In genomic region chr6:102520977-102521376, GRCm38 (mm10) we compare ENCODE assay signal across 15 mouse cellular contexts. TPM values are rescaled to one million over a fixed set of nuclear protein-coding genes. Genes with fewer than 3 reads are reported as not detected.
"Had no signal": no experiment of that assay in that cellular context is flagged by ENCODE, and none has a peak within 500 bp of the region (broad histone marks: within the 10 kb centered on the region; RNA-seq: fewer than 3 reads in every experiment).

No protein-coding gene starts in this region.

- H3K36me3 ChIP-seq: limb, embryonic 13.5 days; neural tube, embryonic 13.5 days had no signal

- H3K4me1 ChIP-seq: limb, embryonic 13.5 days; neural tube, embryonic 13.5 days had no signal

- H3K27me3 ChIP-seq: limb, embryonic 13.5 days; neural tube, embryonic 13.5 days had no signal

- DNase-seq: kidney, adult 9 months; kidney, postnatal 36 days; left cerebral cortex, postnatal 4 days; lung, adult 18-20 months; right cerebral cortex, adult 18-20 months; right cerebral cortex, postnatal 25 days; thymus, postnatal 36 days had no signal

- H3K9me3 ChIP-seq: limb, embryonic 13.5 days; neural tube, embryonic 13.5 days had no signal

- H3K27ac ChIP-seq: kidney, postnatal 0 days; limb, embryonic 13.5 days; liver, embryonic 14.5 days; neural tube, embryonic 13.5 days had no signal

- H3K4me3 ChIP-seq: limb, embryonic 13.5 days; neural tube, embryonic 13.5 days had no signal

- ATAC-seq: midbrain, embryonic 16.5 days had no signal

- H3K4me2 ChIP-seq: limb, embryonic 13.5 days; neural tube, embryonic 13.5 days had no signal

- H3K9ac ChIP-seq: limb, embryonic 13.5 days; liver, embryonic 14.5 days; neural tube, embryonic 13.5 days had no signal

RNA-seq across cellular contexts. Expression of gene Cntn3, which starts 51.9 kb away (rescaled TPM):
- total RNA-seq: liver, adult 2 months; megakaryocyte-erythroid progenitor cell, adult 5-6 weeks had no signal
- polyA plus RNA-seq: liver, adult 2 months; small intestine, adult 2 months had no signal
